Mouse (Mus musculus) MEL (cell line): ENCODE data around the gene Mafb.

ENCODE experiments used
- CHD2 ChIP-seq: IDR thresholded peaks from 2 replicates; pipeline ENCODE4 v1.6.1; 2011; ENCODE audit warnings: low read length, improper control_type of control experiment
- CTCF ChIP-seq, 3 experiments: IDR thresholded peaks in 2 of 3; conservative IDR thresholded peaks in 1 of 3; 2 replicates each; pipeline ENCODE4 v1.5.1; 2011 to 2012; ENCODE audit warnings: low read length in 3 of 3, low read depth in 2 of 3, mild to moderate bottlenecking in 2 of 3, improper control_type of control experiment in 1 of 3, inconsistent platforms in 1 of 3, mixed read lengths in 1 of 3, moderate library complexity in 1 of 3; ENCODE audit not compliant: control insufficient read depth in 1 of 3, insufficient read depth in 1 of 3, poor library complexity in 1 of 3, severe bottlenecking in 1 of 3
- ELF1 ChIP-seq: IDR thresholded peaks from 2 replicates; pipeline ENCODE4 v1.6.1; 2014; ENCODE audit warnings: low read depth, mild to moderate bottlenecking, inconsistent platforms, low read length, improper control_type of control experiment, moderate library complexity
- EP300 ChIP-seq, 2 experiments: IDR thresholded peaks; 2 replicates each; pipeline ENCODE4 v1.6.1; 2011; ENCODE audit warnings: improper control_type of control experiment in 2 of 2, low read length in 2 of 2, low read depth in 1 of 2, mild to moderate bottlenecking in 1 of 2
- GABPA ChIP-seq: IDR thresholded peaks from 2 replicates; pipeline ENCODE4 v1.6.1; 2012; ENCODE audit warnings: low read depth, mild to moderate bottlenecking, inconsistent platforms, low read length, improper control_type of control experiment, moderate library complexity
- GATA1 ChIP-seq: IDR thresholded peaks from 2 replicates; pipeline ENCODE4 v1.6.1; 2011; ENCODE audit warnings: low read depth, low read length, improper control_type of control experiment
- JUND ChIP-seq: IDR thresholded peaks from 2 replicates; pipeline ENCODE4 v1.6.1; 2011; ENCODE audit warnings: low read depth, mild to moderate bottlenecking, improper control_type of control experiment, low read length
- MAFK ChIP-seq: IDR thresholded peaks from 2 replicates; pipeline ENCODE4 v1.6.1; 2011; ENCODE audit warnings: low read depth, mild to moderate bottlenecking, low read length, improper control_type of control experiment, borderline replicate concordance
- NRF1 ChIP-seq: IDR thresholded peaks from 2 replicates; pipeline ENCODE4 v1.6.1; 2014; ENCODE audit warnings: low read depth, mild to moderate bottlenecking, inconsistent platforms, low read length, improper control_type of control experiment, moderate library complexity; ENCODE audit not compliant: poor library complexity, insufficient read depth, severe bottlenecking
- POLR2A ChIP-seq, 2 experiments: IDR thresholded peaks; 2 replicates each; pipeline ENCODE4 v1.6.1; 2011 to 2012; ENCODE audit warnings: low read length in 2 of 2, mild to moderate bottlenecking in 2 of 2, control low read depth in 1 of 2, improper control_type of control experiment in 1 of 2, low read depth in 1 of 2, moderate library complexity in 1 of 2; ENCODE audit not compliant: control insufficient read depth in 1 of 2, insufficient read depth in 1 of 2, poor library complexity in 1 of 2
- POLR2AphosphoS2 ChIP-seq: IDR thresholded peaks from 2 replicates; pipeline ENCODE4 v1.6.1; 2011; ENCODE audit warnings: low read length, improper control_type of control experiment
- TAL1 ChIP-seq: IDR thresholded peaks from 2 replicates; pipeline ENCODE4 v1.6.1; 2012; ENCODE audit warnings: mild to moderate bottlenecking, inconsistent platforms, low read length, moderate library complexity, mixed read lengths
- TCF12 ChIP-seq: IDR thresholded peaks from 2 replicates; pipeline ENCODE4 v1.6.1; 2014; ENCODE audit warnings: low read depth, mild to moderate bottlenecking, inconsistent platforms, low read length, improper control_type of control experiment, moderate library complexity
- ZNF384 ChIP-seq: IDR thresholded peaks from 2 replicates; pipeline ENCODE4 v1.6.1; 2012; ENCODE audit warnings: low read depth, mild to moderate bottlenecking, inconsistent platforms, low read length, improper control_type of control experiment

DNA sequence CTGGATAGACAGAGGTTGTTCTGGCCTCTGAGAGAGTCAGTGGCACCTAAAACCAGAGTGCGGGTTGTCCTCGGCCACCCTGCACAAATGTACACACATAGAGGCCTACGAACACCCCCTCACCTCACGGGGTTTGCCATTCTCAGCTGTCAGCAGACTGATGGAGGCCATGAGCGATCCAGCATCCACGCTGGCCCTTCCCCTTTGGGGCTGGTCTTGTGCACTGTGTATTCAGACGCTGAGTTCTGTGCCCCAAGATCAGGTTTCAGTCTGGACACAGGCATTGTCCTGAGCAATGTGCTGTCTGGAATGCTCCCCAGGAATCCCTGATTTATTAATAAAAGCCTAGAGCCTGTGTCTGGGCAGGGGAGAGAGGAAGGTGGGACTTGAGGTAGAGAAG is 18.1 kb downstream of the Mafb start:
- TF ChIP-seq ELF1 = no peak
- no peak for TF ChIP-seq TAL1
- TF ChIP-seq CTCF (IDR thresholded peaks at IDR 0.05 in 2 of 3, conservative IDR thresholded peaks at IDR 0.05 in 1 of 3; ENCODE audit: control insufficient read depth in 1 of 3, insufficient read depth in 1 of 3, low read depth in 2 of 3, low read length in 3 of 3, poor library complexity in 1 of 3, severe bottlenecking in 1 of 3) = no peak
- TF ChIP-seq POLR2AphosphoS2 = no peak
- no peak for TF ChIP-seq JUND
- no peak for TF ChIP-seq MAFK
- TF ChIP-seq POLR2A (IDR thresholded peaks at IDR 0.05; ENCODE audit: control insufficient read depth in 1 of 2, insufficient read depth in 1 of 2, low read depth in 1 of 2, low read length in 2 of 2, poor library complexity in 1 of 2) = no peak
- TF ChIP-seq ZNF384 = no peak
- TF ChIP-seq GABPA = no peak
- no peak for TF ChIP-seq GATA1
- TF ChIP-seq EP300 (IDR thresholded peaks at IDR 0.05; ENCODE audit: low read depth in 1 of 2, low read length in 2 of 2) = no peak
- no peak for TF ChIP-seq NRF1
- no peak for TF ChIP-seq CHD2
- TF ChIP-seq TCF12 = no peak
